Mouse (Mus musculus): Measurements from ENCODE around the gene Ccm2. TPM values are rescaled to one million over a fixed set of nuclear protein-coding genes. Genes with fewer than 3 reads are reported as not detected.

The Ccm2 gene
- polyA plus RNA-seq (2012; ENCODE audit: low replicate concordance), result 39.3 and 43.8 TPM in 2 replicates

GRCm38 (mm10) chr11:6546205-6547013 lies at the start of gene Ccm2:
Ccm2 (plus strand) TSS chr11:6546887.

GRCm38 (mm10) chr11:6520507-6521173 lies 26.0 kb upstream of the Ccm2 start, which contains the start of gene Myo1g:
Myo1g (minus strand) TSS chr11:6520965.

GRCm38 (mm10) chr11:6605491-6606399 lies 59.1 kb downstream of the Ccm2 start, which contains the start of gene Nacad:
Nacad (minus strand) TSS chr11:6606053.

GRCm38 (mm10) chr11:6625478-6626387 lies 79.0 kb downstream of the Ccm2 start, which contains the start of gene Tbrg4:
Tbrg4 (minus strand) TSS chr11:6626067.

GRCm38 (mm10) chr11:6638537-6638936 lies 91.8 kb downstream of the Ccm2 start, which contains the start of gene Wap:
Wap (minus strand) TSS chr11:6638637.

Other genes with a start within 250 kb of the Ccm2 start
- 490 and 546 TPM in 2 replicates for gene Zmiz2, start 157.8 kb upstream of the Ccm2 start, polyA plus RNA-seq (2012; ENCODE audit: low replicate concordance)
- gene Ppia, start 131.4 kb upstream of the Ccm2 start, polyA plus RNA-seq (2012; ENCODE audit: low replicate concordance), result 27.1 and 117 TPM in 2 replicates
- 15.0 and 25.2 TPM in 2 replicates for gene H2afv, start 102.4 kb upstream of the Ccm2 start, polyA plus RNA-seq (2012; ENCODE audit: low replicate concordance)
- gene Purb, start 71.0 kb upstream of the Ccm2 start, polyA plus RNA-seq (2012; ENCODE audit: low replicate concordance), result 12.2 and 19.2 TPM in 2 replicates
- 24.2 and 24.7 TPM in 2 replicates for gene Myo1g, start 25.9 kb upstream of the Ccm2 start, polyA plus RNA-seq (2012; ENCODE audit: low replicate concordance)
- 11.9 and 24.1 TPM in 2 replicates for gene Nacad, start 59.2 kb downstream of the Ccm2 start, polyA plus RNA-seq (2012; ENCODE audit: low replicate concordance)
- gene Tbrg4, start 79.2 kb downstream of the Ccm2 start, polyA plus RNA-seq (2012; ENCODE audit: low replicate concordance), result 180 and 342 TPM in 2 replicates
- gene Wap, start 91.8 kb downstream of the Ccm2 start, polyA plus RNA-seq (2012; ENCODE audit: low replicate concordance), result not detected in 2 replicates
- 0.72 TPM in 1 of 2 replicates, not detected in the other for gene Ramp3, start 111.6 kb downstream of the Ccm2 start, polyA plus RNA-seq (2012; ENCODE audit: low replicate concordance)